Mouse (Mus musculus): Measurements from ENCODE around the gene Ech1.

Ech1 gene

DNA sequence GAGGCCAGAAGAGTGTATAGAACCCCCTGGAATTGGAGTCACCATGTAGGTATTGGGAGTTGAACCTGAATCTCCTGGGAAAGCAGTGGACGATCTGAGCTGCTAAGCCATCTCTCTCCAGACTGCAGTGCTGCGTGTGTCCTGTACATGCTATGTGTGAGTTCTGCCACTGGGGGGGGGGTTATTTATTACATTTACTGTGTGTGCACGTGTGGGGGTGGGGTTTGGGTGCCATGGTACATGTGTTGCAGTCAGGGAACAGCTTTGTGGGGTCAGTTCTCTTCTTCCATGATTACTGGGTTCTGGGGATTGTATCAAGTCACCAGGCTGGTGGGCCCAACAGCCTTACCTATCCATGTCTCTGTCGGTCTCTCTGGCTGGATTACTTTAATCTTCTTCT is 18.1 kb upstream of the Ech1 start:
- DNase-seq, result no peak

DNA sequence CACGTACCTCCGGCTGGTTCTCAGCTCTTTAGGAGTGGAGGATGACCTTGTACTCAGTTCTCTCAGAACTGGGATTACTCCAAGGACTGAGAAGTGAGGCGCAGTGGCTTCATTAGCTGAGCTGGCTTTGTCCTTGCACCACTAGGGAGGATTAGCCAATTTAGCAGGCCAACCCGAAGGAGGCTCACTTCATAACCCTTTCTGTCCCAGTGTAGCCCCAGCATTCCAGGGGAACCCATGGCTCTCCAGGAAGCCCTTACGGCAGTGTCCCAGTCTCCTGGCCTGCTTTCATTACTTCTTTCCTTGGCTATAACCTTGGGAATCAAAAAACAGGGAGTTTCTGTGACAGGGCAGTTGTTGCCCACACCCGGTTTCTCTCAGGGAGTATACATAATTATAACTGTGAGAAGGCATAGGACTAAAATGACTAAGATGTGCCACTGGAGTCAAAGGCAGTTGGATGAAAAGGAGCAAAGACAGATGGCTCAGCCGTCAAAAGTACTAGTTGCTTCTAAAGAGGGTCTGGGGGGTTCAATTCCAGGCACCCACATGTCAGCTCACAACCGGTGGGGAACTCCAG is 17.3 kb upstream of the Ech1 start:
- DNase-seq, result peak in 1 of 2 experiments; percentile 44

DNA sequence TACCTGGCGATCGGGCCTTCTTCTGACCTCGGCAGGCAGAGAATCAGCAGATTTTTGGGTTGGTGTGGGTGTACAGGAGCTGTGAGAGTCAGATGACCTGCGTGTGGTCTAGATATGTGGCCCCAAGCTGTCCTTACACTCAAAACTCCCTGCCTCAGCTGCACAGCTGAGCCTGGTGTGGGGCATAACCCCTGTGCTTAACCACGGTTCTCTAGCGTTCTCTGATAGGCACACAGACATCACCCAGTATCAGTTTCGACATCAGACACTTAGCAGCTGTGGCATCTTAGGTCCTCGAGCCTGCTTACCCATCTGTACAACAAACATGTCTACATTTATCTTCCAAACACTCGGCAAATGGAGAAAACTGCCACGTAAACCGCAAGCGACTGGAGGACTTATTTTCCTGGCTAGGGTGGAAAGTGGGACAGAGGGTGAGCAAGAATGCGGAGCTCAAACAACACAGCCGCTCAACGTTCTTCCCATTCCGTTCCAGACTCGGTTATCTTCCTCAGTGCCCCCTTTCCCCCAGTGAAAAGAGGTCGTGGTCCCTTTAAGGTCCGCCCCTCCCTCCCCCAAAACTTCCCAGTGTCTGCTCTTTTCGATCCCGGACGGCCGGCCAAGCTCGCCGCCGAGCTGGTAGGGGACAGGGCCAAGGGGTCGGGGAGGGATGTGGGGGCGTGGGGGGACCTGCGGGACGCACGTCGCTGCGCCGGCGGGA is 16.6 kb upstream of the Ech1 start, which contains the start of gene Hnrnpl:
Gene Hnrnpl (plus strand): TSS at position 321 of the 721 bp plus-strand sequence.
- peak; percentile 57 to 64 for DNase-seq

DNA sequence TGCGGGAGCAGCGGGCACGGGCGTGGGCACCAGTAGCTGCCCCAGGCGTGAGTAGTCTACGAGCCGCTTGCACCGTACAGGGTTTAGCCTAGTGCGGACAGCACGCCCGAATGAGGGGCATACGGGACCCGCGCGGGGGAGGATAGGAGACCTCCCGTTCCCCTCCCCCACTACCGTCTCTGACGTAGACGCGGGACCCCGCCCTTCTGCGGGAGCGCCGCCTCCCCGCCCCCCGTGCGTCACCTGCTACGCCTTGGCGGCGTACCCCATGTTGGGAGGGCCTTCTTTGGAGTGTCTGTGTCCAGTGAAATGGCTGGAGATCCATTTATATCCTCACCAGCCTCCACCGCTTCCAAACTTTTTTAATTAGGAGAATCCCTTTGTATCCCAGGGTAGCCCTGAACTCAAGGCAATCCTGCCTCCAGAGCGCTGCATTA is 16.0 kb upstream of the Ech1 start:
- peak; percentile 91 to 94 for DNase-seq

DNA sequence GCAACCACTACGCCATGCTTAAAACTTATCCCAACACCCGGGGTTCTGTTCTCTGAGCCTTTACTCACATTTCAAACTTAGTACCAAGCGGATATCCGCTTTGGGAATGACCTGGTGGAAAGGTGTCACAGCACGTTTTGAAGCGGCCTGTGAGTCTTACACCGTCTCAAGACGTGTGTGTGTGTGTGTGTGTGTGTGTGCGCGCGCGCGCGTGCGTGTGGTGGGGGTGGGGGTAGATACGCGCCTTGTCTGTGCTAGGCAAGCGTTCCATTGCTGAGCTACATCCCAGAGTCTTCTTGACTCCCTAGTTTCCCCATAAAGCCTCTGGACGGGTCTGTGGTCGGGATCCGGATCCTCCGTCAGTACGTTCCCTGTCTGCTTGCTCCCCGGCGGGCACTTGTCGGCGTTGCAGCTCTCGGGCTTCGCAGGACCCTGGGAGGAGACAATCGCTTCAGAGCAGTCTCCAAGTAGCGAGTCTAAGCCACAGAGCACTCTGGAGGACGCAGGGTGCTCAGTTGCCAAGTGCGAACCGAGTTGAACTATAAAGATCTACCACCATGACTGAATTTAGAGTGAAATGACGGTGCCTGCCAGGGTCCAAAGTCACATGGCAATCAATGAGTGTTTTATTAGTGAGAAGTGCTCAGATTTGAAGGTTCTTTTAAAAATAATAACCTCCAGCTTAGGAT is 15.5 kb upstream of the Ech1 start:
- peak; percentile 55 to 63 for DNase-seq

DNA sequence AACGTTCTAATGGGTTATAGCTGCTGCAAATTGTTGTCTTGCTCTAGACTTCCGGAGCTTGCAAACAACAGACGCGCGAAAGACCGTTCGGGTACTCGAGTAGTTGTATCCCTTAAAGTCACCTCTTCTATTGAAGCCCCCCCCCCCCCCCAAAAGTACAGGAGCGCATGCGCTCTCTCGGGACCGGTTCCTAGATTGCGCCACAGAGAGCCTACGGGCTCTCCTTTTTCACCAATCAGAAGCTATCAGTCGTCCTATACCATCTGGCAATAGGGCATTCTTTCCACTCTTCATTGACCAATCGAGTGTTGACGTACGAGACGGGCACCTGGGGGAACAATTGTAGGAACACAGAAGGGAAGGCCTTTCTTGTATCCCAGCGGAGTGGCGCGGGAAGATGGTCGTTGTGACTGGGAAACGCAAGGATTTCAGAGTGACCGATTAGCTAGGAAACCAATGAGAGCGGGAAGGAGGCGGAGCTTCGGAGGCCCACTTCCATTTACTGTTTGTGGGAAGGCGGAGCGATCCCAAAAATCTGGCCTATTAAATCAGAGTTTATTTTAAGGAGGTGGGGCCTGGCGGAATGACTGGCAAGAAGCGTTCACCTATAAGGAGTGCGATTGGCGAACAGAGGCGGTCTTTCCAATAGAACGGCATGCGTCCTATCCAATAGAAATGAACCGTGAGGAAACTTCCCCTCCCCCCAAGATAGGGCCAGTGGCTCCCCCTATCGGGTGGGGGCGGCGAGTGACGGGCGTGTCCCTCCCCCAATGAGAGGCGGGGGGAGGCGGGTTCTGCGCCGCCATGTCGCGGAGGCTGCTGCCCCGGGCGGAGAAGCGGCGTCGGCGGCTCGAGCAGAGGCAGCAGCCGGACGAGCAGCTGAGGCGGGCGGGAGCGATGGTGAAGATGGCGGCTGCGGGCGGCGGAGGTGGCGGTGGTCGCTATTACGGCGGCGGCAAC is 14.6 kb upstream of the Ech1 start:
- DNase-seq, result peak; percentile 99 to 100

DNA sequence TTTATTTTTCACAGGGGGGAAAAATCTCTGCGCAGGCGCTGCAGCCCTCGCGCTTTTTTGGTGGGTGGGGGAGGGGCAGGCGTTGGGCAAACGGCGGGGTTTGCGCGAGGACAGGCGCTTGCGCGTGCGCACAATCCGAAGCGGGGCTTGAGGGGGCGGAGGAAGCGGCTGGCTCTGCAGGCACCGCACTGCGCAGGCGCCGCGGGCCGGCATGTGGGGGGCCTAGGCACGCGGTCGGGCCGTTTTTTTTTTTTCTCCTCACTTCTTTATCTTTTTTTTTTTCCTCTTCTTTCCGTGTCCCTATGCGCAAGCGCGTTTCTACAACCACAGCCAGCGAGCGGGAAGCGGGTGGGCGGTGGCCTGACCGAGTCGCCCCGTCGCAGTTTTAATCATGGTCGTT is 13.8 kb upstream of the Ech1 start:
- DNase-seq, result peak; percentile 85 to 87

DNA sequence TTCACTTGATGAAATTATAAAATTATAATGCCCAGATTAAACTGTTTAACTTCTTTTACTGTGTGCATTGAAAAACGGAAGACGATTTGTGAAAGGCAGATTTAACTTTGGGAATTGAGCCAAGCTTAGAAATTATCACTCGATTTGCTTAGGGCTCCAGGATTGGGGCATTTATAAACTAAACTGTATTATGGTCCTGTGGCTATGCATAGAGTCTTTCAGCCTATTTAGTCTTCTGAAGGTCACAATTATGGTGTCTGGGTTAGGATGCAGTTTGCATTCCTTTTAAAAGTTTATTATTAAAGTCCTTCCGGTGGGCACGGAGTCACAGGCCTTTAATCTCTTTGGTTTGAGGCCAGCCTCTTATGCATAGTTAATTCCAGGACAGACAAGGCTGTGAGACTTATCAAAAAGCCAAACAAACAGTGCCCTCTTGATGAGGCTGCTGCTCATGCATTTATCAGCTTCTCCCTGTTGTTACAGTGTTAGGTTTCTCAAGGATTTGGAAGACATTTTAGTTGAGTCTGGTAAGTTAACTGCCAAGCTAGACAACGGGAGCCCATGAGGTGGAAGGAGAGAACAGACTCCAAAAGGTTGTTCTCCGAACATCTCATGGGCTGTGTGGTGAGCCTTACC is 13.3 kb upstream of the Ech1 start:
- no peak for DNase-seq

DNA sequence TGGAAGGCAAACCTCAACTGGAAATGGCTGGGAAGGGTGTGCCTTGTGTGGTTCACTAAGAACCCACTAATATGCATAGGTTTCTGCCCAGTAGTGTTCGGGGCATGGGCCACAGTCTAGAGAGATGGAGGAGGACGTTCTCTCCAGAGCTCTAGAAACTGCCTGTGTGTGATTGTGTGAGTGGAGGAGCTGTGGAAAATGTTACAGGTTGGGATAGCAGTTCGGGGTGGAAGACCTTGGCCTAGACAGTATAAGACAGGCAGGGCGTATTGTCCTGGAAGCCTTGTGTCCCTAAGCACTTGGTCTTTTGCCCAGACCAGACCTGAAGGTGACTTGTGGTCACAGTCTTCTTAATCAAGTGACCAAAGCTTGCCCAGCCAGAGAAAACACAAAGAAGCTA is 12.6 kb upstream of the Ech1 start:
- DNase-seq, result no peak

DNA sequence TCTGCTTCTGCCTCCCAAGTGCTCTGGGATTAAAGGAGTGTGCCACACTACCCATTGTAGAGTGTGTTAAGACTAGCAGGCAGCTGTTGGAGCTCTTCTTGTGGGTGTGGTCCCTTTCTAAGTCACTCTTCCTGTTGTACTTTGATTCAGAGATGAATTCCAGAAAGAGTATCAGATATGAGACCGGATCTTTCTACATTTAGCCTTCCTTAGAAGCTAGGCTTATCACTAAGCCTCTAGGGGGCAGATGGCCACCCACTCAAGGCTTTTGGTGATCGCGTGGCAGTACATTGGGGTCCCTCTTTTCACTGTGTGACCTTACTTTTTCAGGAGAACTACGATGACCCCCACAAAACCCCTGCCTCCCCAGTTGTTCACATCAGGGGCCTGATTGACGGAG is 12.1 kb upstream of the Ech1 start:
- no peak for DNase-seq

DNA sequence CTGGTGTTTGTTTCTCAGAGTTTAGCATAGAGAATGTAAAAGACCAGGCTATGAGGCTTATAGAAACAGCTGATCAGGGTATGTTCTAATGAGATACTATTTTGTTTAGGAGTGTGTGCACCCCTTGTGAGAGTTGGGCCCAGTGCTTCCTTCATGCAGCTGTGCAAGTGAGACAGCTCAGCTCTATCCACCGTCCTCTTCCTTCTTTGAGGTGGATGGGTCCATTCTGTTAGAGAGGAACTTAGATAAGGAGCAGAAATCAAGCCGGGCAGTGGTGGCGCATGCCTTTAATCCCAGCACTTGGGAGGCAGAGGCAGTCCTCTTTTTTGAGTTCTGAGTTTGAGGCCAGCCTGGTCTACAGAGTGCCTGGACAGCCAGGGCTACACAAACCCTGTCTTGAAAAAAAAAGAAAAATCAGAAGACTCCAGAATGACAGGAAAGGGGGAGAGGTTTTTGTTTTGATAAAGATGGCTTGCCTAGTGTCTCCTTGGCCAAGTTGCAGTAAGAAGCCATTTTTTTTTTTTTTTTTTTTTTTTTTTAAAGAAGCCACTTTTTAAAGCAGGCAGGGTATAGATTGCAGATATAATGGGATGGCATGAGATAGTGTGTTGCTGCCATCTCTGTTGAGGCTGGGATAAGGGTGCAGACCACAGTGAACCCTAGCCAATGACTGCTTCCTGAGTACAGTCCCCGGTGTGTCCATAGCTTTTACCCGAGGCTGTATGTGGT is 10.5 kb upstream of the Ech1 start:
- DNase-seq, result no peak

DNA sequence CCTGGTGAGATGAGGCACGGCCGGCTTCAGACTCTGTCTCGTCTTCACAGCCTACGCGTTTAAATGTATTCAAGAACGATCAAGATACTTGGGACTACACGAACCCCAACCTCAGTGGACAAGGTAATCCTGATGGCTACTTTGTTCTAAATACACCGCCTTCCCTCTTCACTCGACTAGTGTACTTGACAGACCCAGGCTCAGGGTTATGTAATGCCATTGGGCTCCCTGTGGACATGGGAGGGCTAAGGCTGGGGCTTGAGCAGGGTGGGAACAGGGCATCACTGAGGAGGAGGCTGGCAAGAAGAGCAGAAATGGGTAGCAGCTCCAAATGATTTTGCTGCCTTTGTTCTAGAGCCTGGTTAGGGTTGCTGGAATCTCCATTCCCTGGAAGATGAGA is 9.8 kb upstream of the Ech1 start:
- no peak for DNase-seq

DNA sequence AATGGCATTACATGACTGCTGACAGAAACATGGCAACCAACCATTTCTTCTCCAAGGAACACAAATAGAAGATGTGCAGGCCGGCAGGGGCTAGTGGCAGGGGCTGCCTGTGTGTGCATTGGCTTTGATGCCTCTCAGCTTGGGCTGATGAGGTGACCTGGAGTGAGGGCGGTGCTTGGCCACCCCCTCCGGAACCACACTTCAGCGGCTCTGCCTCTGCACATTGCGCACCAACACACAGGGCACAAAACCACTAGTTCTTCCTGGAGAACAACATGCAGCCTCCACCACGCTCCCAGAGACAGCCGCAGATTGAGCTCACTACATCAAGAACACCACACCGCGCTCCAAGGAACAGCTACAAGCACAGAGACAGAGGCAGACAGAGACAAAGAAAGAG is 8.8 kb upstream of the Ech1 start:
- no peak for DNase-seq

DNA sequence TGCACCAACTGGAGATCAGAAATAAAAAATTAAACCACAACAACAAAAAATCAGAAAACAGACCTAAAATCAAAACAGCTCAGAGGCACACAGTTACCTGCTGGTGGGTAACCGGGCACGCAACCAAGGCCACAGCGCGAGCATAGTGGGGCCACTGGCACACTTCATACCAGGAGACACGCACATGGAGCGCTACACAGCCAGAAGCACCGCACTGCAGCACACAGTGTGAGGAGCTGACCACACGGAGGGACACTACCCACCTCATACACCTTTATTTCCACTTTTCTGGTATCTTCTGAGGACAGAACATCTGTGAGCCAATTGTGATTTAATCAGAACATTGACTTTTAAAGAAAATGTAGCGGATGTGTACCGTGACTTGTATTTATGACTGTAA is 8.1 kb upstream of the Ech1 start:
- DNase-seq, result no peak

DNA sequence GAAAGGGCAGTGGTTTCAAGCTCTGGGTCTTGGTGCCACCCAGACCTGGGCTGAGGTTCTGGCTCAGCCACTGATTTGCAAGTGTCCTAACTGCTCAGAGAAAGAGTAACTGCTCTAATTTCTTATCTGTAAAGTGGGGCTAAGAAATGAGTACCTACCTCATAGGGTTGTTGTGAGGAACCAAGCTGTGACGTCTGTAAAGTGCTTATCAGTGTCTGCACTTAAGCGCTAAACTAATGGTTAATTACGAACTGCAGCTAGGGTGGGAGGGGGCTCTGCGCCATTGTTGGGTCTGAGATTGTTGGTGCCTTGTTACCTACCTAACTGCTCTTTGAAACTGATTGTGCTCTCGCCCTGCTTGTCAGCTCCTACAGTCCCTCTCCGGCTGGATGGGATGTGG is 7.5 kb upstream of the Ech1 start:
- no peak for DNase-seq

DNA sequence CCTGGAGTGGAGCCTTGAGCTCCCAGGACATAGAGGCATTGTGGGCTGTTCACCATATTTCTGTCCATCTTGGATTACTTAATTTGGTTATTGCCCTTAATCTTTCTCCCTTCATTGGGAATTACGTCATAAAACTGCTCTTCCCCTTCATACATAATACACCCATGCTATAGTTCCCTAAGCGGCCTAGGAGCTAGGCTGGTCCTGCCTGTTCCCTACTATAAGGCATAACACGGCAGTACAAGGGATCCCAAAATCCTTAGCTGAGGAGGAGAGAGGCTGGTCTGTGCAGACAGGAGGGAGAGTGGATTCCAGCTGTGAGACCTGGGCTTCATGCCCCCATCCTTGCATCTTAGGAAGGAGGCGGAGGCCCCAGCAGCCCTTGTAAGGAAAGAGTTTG is 7.1 kb upstream of the Ech1 start:
- DNase-seq, result no peak

DNA sequence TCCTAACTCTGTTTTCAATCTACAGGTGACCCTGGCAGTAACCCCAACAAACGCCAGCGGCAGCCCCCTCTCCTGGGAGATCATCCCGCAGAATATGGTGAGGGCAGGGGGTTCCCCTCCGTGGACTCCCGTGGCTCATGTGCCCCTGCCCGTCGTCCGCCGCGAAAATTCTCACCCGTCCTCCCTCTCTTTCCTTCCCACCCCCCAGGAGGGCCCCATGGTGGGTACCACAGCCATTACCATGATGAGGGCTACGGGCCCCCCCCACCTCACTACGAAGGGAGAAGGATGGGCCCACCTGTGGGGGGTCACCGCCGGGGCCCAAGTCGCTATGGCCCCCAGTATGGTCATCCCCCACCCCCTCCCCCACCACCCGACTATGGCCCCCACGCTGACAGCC is 6.6 kb upstream of the Ech1 start:
- no peak for DNase-seq

DNA sequence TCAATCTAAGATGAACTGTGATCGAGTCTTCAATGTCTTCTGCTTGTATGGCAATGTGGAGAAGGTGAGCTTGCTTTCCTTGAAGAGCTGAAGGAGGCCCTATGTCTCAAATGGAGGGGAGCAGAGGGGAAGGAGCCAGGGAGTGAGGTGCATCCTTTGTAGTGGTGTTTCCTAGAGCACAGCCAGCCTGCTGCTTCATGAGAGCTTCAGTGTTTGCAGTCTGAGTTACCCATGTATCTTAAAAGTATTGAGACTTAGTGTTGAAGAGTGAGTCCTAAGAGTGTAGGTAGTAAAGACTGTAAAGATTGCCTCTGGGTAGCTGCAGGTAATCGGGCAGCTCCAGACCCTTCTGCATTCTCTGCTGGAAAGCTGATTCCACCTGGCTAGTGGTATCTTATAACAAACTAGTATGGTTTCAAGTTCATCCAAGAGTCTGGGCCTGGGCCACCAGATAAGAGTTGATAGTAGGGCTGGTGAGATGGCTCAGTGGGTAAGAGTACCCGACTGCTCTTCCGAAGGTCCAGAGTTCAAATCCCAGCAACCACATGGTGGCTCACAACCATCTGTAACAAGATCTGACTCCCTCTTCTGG is 6.1 kb upstream of the Ech1 start:
- DNase-seq, result no peak

DNA sequence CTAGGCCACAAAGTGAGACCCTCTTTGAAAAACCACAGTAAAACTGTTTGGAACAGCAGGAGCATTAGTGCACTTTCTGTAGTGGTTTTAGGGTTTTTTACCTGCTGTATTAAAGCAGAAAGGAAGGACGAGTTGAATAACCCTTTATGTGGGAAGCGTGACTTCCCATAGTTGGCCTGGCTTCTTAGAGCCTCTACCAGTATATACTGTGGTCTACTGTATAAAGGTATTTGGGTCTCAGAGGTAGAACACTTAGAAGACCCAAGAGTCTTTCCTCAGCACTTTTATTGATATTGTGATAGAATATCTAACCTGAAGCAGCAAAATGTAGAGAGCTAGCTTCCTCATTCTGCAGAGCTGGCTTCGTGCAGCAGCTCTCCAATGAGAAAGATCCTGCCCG is 5.4 kb upstream of the Ech1 start:
- DNase-seq, result no peak

DNA sequence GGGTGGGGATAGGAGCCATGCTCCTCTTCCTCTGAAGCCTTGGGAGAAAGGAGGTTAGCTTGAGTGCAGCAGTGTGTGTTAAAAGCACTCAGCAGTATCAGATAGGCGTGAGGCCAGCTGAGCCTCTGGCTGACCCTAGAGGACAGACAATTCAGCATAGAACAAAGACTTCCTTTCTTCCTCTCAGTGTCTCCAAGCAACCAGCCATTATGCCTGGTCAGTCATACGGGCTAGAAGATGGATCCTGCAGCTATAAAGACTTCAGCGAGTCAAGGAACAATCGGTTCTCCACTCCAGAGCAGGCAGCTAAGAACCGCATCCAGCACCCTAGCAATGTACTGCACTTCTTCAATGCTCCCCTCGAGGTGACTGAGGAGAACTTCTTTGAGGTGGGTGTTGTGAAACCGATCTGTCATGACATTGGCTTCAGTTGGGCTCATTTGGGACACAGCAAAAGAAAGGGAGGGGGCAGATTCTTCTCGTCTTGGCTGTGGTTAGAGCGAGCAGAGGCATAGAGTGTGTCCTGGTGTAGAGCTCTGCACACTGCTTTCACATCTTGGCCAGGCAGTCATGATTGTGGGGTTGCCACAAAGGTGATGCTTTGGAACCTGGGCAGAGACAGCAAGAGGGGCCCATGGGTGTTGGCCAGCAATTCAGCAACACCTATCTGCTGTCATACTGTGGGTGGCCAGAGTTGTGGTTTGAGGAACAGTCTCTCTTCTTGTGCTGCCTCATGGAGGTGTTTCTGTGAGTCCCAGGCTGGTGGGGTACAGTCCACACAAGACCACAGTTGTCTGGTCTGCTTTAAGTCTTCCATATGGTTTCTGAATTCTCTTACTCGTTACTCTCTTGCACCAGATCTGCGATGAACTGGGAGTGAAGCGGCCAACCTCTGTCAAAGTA is 4.4 kb upstream of the Ech1 start:
- DNase-seq, result peak in 1 of 2 experiments; percentile 61
